Mouse (Mus musculus) cerebral cortex, adult 2 months (tissue): ENCODE data around the gene Smo.

ENCODE experiments used
- WGBS: fragments of 180-500 bp; shearing (Covaris S2); methylation state at CpG from one replicate; pipeline ENCODE4 v1.1.7; 2018; 5-methylcytosine and 5-hydroxymethylcytosine counted together

Gene Smo

DNA sequence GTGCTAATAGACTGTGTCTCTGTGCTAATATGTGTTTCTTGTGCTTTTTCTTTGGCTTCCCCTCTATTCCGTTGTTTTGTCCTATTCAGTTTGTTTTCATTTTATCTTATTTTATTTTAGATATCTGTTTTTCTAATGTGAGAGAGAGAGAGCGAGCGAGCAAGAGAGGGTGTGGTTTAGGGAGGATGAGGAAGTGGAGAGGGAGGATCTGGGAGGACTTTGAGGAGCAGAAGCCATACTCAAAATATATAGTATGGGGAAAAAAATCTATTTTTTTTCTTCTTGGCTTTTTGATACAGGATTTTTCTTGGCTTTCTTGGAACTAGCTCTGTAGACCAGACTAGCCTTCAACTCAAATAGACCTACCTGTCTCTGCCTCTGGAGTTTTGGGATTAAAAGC lies 7.3 kb upstream of the Smo start:
- 84% methylated on average over 3 of the region's 3 CpGs for WGBS

DNA sequence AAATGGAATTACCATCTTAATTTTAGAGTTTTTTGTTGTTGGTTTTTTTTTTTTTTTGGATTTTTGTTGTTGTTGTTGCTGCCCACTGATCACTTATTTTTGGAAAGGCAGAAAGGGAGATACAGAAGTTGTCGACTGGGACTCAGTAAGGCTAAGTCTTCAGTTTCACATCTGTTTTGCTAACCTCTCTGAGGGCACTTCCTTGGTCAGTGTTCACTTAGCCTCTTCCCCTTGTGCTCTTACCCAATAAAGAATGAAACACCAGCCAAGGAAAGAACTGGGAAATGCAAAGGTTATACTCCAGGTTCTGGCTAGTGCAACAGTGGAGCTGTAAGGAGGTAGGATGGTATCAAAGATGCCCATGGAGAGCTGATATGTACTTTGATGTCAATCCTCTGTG lies 5.8 kb upstream of the Smo start:
- WGBS = 85% methylated on average over 1 of the region's 1 CpGs

DNA sequence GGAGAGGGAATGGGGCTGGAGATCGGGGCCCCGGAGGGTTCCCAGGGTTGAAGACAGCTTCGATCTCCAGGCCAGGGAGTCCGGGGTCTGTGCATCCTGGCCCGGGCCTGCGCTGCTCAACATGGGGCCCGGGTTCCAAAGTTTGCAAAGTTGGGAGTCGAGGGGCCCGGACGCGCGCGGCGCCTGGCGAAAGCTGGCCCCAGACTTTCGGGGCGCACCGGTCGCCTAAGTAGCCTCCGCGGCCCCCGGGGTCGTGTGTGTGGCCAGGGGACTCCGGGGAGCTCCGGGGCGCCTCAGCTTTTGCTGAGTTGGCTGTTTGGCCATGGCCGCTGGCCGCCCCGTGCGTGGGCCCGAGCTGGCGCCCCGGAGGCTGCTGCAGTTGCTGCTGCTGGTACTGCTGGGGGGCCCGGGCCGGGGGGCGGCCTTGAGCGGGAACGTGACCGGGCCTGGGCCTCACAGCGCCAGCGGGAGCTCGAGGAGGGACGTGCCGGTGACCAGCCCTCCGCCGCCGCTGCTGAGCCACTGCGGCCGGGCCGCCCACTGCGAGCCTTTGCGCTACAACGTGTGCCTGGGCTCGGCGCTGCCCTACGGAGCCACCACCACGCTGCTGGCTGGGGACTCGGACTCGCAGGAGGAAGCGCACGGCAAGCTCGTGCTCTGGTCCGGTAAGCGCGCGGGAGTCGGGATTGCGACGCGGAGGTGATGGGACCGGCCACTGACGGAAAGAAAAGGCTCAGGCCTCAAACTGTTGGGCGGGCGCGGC lies 567 bp downstream of the Smo start:
- WGBS = under 1% methylated on average over 75 of the region's 75 CpGs

DNA sequence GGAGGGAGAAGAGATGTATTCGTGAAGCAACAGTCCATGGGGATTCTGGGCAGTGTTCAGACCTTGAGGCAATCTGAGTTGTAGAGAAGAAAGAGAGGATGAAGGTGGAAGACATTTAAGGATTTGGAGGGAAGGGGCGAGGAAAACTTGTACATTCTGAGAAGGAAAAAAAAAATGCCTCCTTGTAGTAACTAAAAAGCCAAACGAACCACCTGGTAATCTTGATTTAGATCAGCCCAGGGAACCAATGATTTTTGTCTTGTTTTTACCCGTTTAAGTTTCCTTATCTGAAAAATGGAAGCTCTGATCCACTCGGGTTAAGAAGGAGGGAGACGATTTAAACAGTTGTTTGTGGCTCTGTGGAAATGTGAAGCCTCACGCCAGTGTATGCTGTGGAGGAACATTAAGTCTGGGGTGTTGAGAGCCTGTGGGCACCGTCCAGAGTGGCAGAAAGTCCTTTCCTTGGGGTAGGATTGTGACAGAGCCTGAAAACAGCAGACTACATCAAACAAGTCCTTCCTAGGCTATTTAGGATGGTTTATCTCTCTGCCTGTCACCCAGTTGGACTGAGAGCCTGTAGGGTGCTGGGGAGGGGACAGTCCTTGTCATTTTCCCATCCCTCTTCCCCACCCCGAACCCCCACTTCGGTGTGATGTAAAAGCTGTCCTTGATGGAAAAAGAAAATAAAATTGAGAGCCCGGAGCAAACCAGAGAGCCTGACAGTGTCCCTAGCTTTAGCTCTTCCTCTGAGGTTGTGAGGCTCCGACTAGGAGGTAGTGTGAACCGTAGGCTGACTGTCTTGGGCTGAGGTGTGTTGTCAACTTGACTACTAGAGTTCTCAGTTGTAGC lies 1.5 kb downstream of the Smo start:
- 37% methylated on average over 13 of the region's 13 CpGs for WGBS

DNA sequence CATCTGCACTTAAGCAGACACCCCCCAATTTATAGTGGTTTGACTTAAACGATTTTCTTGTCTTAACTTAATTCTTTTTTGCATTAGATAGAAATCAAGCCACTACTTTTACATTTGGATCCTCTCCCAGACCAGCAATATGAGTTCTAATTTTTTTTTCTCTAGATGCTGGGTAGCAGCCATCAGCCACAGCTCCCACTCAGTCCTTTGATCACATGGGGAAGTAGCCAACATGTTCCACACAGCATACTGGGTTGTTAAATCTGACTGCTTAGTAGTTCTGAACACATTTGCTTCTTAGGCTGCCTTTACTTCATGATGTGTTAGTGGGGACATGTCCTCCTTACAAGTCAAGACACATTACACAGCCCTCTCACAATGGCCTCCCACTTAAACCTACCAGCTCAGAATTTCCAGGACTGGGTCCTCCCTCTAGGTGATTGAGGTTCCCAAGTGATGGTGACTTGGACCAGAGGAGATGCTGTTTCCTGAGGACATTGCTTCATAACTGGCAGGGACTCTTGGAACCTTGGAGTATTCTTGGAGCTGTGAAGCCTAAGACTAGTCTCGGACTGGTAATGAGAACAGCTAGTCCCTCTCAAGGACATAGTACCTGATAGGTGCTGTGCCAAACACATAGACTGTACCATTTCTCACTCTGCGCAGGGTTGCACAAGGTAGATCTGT lies 16.3 kb downstream of the Smo start:
- WGBS = 61% methylated on average over 3 of the region's 3 CpGs

DNA sequence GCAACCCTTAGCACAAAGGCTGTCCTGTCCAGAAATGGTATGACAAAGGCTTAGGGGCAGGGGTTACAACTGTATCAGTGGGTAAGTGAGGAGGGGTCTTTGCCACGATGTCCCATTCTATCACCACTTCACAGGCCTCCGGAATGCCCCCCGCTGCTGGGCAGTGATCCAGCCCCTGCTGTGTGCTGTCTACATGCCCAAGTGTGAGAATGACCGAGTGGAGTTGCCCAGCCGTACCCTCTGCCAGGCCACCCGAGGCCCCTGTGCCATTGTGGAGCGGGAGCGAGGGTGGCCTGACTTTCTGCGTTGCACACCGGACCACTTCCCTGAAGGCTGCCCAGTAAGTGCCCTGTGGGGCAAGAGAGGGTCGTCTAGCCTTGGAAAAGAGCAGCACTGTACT lies 18.0 kb downstream of the Smo start:
- WGBS = 63% methylated on average over 11 of the region's 11 CpGs

DNA sequence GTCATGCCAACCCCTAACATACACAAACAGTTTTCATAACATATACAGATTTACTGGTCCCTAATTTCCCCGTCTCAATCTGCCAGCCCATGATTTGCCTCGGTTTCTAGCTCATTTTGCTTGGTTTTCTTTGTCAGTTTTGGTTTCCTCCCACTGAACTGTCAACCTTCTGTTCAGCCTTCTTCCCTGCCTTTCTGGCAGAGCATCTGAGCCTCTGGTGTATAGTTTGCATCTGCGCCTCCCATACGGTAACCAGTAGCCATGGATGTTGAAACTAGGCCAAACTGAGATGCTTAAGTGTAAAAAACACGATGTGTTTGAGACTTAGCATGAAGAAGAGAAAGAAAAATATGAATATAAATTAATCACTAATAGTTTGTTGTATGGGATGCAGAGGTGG lies 20.7 kb downstream of the Smo start:
- 56% methylated on average over 5 of the region's 5 CpGs for WGBS

DNA sequence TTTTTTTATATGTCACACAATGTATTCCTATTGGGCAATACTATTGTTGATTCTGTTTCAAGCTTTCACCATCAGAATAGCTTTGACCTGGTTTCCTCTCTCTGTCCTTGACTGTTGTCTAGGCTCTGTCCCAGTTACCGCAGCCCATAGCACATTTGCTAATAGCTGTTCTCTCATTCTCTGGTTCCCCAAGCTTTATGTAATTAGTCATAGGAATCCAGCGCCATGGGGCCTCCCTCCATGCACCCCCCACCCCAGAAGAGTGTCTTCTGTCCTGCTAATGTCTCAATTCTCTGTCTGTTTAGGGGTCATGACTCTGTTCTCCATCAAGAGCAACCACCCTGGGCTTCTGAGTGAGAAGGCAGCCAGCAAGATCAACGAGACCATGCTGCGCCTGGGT lies 21.2 kb downstream of the Smo start:
- 85% methylated on average over 4 of the region's 4 CpGs for WGBS

DNA sequence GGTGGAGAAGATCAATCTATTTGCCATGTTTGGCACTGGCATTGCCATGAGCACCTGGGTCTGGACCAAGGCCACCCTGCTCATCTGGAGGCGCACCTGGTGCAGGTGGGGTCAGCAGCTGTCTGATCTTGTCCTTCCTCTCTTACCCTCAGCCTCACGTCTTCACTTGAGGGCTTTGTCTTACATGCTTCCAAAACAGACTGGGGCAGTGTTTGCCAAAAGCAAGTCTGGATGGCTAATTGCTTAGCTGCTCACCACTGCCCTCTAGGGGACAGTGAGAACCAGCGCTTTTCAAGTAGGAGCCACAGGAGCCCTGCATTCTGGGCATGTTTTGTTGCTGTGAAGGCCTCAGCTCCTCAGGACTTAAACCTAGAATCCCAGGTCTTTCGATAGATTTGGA lies 23.1 kb downstream of the Smo start:
- WGBS = 31% methylated on average over 4 of the region's 4 CpGs

DNA sequence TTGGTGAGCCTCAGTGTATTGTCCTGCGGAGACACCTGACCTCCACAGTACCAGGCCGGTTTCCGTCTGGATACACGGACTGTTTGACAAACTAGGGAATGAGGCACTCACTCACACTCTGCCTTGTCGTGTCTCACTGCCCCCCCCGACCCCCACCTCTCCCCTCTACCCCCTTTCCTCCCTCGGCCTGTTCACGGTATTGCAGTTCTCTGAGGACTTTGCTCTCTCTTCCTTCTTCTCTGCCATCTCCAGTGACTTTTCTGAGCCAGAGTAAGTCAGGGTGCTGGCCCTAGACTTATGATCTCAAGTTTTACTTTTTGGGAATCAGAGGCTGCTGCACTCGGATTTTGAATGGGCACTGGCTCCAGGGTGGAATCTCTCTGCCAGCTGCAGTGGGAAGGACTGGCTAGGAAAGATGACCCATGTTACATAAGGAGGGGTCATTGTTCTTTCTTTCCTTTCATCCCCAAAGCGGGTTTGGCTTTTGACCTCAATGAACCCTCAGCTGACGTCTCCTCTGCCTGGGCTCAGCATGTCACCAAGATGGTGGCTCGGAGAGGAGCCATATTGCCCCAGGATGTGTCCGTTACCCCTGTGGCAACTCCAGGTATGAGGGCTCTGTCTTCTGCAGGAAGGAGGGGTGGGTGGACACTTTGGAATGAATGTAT lies 23.8 kb downstream of the Smo start:
- WGBS = 87% methylated on average over 13 of the region's 13 CpGs

DNA sequence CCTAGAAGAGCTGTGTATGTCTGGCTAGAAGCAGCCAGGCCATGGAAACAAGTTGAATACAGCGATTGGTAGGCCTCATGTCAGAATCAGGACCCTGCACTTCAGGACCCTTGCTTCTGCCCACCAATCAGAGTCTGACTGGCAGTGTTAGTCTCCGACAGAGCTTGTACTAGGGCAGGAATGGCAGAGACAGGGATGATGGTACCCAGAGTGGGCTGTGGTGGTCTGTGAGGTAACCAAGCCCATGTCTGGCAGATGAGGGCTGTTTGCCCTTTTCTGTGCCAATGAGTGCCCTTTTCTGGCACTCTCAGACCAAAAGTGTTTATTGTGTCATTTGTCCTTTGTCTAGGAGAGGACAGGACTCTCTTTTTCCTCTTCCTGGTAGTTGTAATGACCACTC lies 25.1 kb downstream of the Smo start:
- WGBS = 90% methylated on average over 2 of the region's 2 CpGs

DNA sequence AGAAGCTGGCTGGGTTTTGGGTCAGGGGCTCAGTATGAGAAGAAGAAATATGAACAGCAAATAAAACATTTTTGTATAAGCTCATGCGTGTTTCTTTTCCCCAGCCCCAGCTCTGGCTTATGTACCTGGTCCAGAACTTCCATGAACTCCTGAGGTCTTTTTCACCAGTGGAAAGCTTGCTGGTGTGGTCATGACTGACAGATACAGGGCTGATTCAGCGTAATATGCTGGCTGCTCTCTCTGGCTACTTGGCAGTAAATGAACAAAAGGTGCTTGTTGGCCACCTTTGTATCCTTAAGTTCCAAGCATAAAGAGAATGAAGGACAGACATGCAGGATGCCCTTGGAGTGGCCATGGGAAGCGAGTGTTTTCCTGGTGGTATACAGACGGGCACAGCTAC lies 26.0 kb downstream of the Smo start:
- 89% methylated on average over 4 of the region's 4 CpGs for WGBS

DNA sequence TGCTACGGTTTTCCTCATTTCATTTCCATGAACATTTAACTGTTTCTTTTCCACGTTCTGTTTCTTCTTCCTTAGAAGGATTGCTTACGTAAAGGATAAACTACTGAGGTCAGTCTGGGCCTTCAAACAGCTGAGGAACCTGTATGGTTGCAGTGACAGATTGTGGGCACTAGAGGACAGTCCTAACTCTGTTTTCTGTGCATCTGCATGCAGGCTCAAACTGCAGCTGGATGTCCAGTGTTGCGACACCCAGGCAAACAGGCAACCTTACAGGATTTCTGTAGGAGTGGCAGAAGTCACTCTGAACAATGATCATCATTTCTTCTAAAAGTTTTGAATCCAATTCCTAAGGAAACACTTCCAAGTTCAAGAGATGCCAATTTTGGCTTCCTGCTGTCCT lies 27.2 kb downstream of the Smo start:
- WGBS = 75% methylated on average over 4 of the region's 4 CpGs

DNA sequence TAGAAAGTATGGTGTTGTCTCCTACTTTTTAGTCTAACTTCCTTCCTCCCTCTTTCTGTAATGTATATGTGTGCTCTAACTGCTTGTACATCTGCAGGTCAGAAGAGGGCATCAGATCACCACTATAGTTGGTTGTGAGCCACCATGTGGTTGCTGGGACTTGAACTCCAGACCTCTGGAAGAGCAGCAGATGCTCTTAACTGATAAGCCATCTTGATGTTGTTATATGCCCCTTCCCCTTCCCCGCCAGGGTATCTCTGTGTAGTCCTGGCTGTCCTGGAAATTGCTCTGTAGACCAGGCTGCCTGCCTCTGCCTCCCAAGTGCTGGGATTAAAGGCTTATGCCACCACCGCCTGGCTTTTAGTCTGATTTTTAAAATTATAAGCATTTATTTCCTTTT lies 31.6 kb downstream of the Smo start:
- 95% methylated on average over 2 of the region's 2 CpGs for WGBS

DNA sequence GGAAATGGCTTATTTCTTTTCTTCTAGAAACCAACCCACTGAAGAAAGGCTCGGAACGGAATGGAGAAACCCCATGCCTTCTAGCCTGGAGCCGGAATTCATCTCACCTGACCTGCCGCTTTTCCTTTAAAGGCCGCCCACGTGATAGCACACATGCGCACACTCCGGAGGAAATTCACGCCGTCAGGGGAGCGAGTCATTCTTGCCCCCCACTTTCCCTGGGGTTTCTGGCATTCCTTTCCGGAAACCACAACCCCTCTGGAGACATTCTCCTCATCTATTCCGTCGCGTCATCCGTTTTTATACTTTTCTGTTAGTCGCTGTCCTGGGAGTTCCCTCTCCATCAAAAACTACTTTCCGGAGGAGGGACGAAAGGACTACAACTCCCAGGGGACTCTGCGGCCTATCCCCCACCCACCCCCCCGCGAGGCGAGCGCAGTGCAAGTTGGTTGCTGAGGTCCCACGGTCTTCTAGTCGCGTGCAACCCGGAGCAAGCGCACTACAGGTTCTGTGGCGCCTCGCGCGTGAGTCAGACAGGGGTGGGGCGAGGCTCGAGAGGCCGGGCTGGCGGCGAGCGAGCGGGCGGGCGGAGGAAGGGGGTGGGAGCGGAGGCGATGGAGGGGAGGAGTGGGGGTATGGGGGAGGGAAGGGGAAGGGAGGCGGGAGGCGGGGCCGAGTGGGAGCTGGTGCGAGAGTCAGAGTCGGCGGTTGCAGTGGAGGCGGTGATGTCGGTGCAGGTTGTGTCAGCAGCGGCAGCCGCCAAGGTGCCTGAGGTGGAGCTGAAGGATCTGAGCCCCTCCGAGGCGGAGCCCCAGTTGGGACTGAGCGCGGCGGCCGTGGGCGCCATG lies 32.7 kb downstream of the Smo start, which contains the start of gene Ahcyl2:
TSS of gene Ahcyl2 (plus strand) at position 199 of the 848 bp plus-strand sequence.
- under 1% methylated on average over 56 of the region's 61 CpGs for WGBS

DNA sequence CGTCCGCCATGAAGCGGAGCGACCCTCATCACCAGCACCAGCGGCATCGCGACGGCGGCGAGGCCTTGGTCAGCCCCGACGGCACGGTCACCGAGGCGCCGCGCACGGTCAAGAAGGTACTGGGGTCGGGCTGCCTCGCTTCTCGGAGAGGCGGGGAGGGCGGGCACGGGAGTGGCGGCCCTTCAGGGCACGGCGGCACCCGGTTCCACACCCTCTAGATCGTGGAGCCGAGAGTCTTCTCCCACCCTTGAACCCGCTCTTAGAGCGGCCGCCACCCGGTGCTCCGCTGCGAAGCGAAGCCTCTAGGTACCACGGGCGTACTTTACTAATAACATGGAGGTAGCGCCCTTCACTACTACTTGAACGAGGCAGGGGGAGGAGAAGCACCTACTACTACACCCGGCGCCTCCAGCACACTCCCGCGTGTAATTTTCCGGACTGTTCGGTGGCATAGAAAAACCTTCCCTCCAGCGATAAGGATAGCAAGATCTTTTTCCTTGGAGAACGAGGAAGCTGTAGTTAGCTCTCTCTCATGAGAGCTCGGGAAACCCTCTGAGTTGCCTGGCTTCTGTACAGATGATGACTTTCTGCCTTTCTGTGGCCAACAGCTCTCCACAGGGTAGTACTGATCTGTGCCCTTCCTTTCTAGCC lies 33.6 kb downstream of the Smo start:
- under 1% methylated on average over 50 of the region's 50 CpGs for WGBS

DNA sequence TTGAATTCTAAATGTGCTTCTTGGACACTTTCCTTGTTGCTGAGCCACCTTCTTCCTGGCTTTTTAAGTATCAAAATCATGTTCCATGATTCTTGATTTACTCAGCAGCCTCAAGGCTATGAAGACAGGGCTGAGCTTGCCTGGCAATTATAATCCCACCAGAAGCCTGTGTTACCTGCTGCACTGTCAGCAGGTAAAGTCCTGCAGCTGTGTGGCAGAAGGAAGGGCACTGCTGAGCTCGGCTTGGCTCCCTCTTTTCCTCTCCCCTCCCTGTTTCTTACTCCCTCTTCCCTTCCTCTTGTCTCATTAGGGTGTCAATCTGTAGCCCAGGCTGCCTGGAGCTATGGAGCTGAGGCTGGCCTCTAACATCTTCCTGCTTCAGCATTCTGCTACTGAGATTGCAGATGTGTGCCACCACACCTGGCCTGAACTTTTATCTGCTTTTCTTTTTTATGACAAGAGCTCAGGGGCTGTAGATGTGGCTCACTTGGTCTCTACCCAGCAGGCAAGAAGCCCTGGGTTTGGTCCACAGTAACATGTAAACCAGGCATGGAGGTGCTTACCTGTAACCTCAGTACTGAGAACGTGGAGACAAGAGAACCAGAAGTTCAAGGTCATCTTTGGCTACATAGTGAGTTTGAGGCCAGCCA lies 35.5 kb downstream of the Smo start:
- 76% methylated on average over 2 of the region's 2 CpGs for WGBS

DNA sequence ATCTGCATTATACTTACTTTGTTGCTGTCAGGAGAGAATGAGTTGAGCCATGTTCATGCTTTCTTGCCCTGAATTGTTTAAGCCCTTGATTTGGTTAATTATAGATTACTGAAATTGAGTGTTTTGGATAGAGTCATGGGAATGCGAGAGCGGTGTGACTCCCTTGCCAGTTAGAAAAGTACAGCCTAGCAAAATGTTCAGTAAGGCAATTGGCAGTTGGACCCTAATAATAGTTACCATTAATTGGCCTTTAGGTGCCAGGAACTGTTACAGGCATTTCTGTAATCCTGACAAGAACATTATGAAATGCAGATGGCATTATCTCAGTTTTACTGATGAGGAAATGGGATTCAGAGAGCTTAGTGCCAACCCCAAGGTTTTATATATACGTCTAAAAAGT lies 36.9 kb downstream of the Smo start:
- 82% methylated on average over 3 of the region's 3 CpGs for WGBS

DNA sequence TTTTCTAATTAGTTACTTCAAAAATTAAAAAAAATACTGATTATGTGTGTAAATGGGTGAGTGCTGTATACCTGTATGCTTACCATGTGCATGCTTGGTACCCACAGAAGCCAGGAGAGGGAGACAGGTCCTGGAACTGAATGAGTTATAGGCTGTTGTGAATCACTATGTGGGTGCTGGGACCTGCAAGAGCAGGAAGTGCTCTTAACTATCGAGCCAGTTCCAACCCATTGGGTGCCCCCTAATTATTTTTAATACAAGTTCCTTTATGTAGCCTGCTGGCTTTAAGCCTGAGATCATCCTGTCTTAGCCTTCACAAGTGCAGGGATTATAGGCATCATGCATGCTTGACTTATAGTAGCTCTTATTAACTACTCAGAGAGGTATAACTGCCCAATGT lies 38.9 kb downstream of the Smo start:
- 86% methylated on average over 1 of the region's 1 CpGs for WGBS

DNA sequence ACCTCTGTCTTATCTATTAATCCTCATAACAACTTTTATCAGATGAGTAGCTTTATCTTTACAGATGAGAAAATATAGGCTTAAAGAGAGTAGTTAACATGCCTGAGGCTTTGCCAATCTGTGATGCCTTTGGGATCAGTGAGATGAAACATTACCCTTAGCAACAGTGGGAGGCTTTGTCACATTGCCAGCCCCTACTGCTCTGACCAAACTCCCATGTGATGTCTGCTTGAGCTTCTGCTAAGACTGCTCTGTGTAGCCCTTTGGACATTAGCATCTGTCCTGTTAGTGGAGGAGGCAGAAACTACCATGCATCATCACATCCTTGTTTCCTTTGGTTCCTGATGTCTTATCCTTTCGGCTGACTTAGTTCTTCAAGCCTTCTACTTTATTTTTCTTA lies 40.3 kb downstream of the Smo start:
- WGBS = 60% methylated on average over 1 of the region's 1 CpGs
